Mouse (Mus musculus): ENCODE measurements around the gene Qpct. TPM values are rescaled to one million over a fixed set of nuclear protein-coding genes. Genes with fewer than 3 reads are reported as not detected.

The Qpct gene
- total and polyA plus RNA-seq, 3 experiments, result not detected

GRCm38 (mm10) chr17:79020984-79021335 lies 30.7 kb upstream of the Qpct start:
- Histone ChIP-seq H3K4me3 (ENCODE audit: control insufficient read depth in 1 of 2, insufficient read depth in 1 of 2, low read depth in 2 of 2, low read length in 2 of 2) (peak overlapping the region; percentile 54 to 62; a peak in 3 of 4 replicates), H3K9ac (ENCODE audit: control insufficient read depth, low read depth, low read length, poor library complexity, severe bottlenecking) (peak overlapping the region; percentile 40; the same call in 1 of the 2 replicates), H3K27ac (ENCODE audit: control insufficient read depth, low read depth, low read length) (no peak overlapping the region), H3K4me1 (ENCODE audit: control insufficient read depth in 1 of 2, insufficient read depth in 2 of 2, low read length in 2 of 2) (no peaks in the 10 kb centered on the region; a peak in 2 of 4 replicates), H3K9me3 (replicated peaks; ENCODE audit: insufficient read depth, low read length) (no peaks in the 10 kb centered on the region), H3K79me2 (ENCODE audit: control insufficient read depth, insufficient read depth, low read length, poor library complexity) (no peaks in the 10 kb centered on the region; the same call in 1 of the 2 replicates), H3K36me3 (ENCODE audit: control insufficient read depth in 1 of 2, insufficient read depth in 2 of 2, low read length in 2 of 2) (peaks cover 0 to 5% of the 10 kb centered on the region in 2 experiments; a peak in 2 of 4 replicates), H3K27me3 (ENCODE audit: control insufficient read depth in 1 of 2, insufficient read depth in 2 of 2, low read length in 2 of 2) (no peaks in the 10 kb centered on the region; a peak in 1 of 4 replicates)
- TF ChIP-seq ZC3H11A (IDR thresholded peaks at IDR 0.05; ENCODE audit: low read depth, low read length), result no peak
- no peak for TF ChIP-seq RAD21 (IDR thresholded peaks at IDR 0.05; ENCODE audit: low read depth, low read length)
- TF ChIP-seq MAFK (IDR thresholded peaks at IDR 0.05; ENCODE audit: borderline replicate concordance, low read depth, low read length), result no peak
- no peak for TF ChIP-seq MYB (IDR thresholded peaks at IDR 0.05; ENCODE audit: low read depth, low read length)
- TF ChIP-seq SIN3A (IDR thresholded peaks at IDR 0.05; ENCODE audit: low read length), result no peak
- no peak for TF ChIP-seq USF2 (IDR thresholded peaks at IDR 0.05; ENCODE audit: borderline replicate concordance in 1 of 2, insufficient read depth in 1 of 2, low read depth in 1 of 2, low read length in 2 of 2)
- TF ChIP-seq ZNF384 (IDR thresholded peaks at IDR 0.05; ENCODE audit: low read depth, low read length), result no peak
- TF ChIP-seq CTCF (IDR thresholded peaks at IDR 0.05 in 2 of 3, conservative IDR thresholded peaks at IDR 0.05 in 1 of 3; ENCODE audit: control insufficient read depth in 1 of 3, insufficient read depth in 1 of 3, low read depth in 2 of 3, low read length in 3 of 3, poor library complexity in 1 of 3, severe bottlenecking in 1 of 3), result no peak
- no peak for TF ChIP-seq USF1 (IDR thresholded peaks at IDR 0.05; ENCODE audit: low read depth, low read length)
- no peak for TF ChIP-seq ZKSCAN1 (IDR thresholded peaks at IDR 0.05; ENCODE audit: low read depth, low read length)
- no peak for TF ChIP-seq UBTF (IDR thresholded peaks at IDR 0.05; ENCODE audit: borderline replicate concordance, insufficient read depth, low read depth, low read length)
- no peak for TF ChIP-seq SMC3 (IDR thresholded peaks at IDR 0.05; ENCODE audit: low read depth, low read length)
- TF ChIP-seq NELFE (IDR thresholded peaks at IDR 0.05; ENCODE audit: low read depth, low read length), result no peak
- TF ChIP-seq MAX (IDR thresholded peaks at IDR 0.05; ENCODE audit: low read length), result no peak
- no peak for TF ChIP-seq GABPA (IDR thresholded peaks at IDR 0.05; ENCODE audit: low read depth, low read length)
- TF ChIP-seq NRF1 (IDR thresholded peaks at IDR 0.05; ENCODE audit: insufficient read depth, low read depth, low read length, poor library complexity, severe bottlenecking), result no peak
- no peak for DNase-seq (ENCODE audit: low read depth, low spot score)

GRCm38 (mm10) chr17:79022746-79023145 lies 29.0 kb upstream of the Qpct start:
- H3K9me3 ChIP-seq (replicated peaks; ENCODE audit: insufficient read depth, low read length), result no peaks in the 10 kb centered on the region

More at GRCm38 (mm10) chr17:79022746-79023145, 29.0 kb upstream of the Qpct start:
- DNase-seq (ENCODE audit: low read depth, low spot score), result no peak
- Histone ChIP-seq H3K4me1 (ENCODE audit: control insufficient read depth in 1 of 2, insufficient read depth in 2 of 2, low read length in 2 of 2) (no peaks in the 10 kb centered on the region; a peak in 2 of 4 replicates), H3K79me2 (ENCODE audit: control insufficient read depth, insufficient read depth, low read length, poor library complexity) (no peaks in the 10 kb centered on the region; the same call in 1 of the 2 replicates), H3K27me3 (ENCODE audit: control insufficient read depth in 1 of 2, insufficient read depth in 2 of 2, low read length in 2 of 2) (peaks cover 0 to 1% of the 10 kb centered on the region in 2 experiments; a peak in 1 of 4 replicates), H3K27ac (ENCODE audit: control insufficient read depth, low read depth, low read length) (no peak overlapping the region), H3K9ac (ENCODE audit: control insufficient read depth, low read depth, low read length, poor library complexity, severe bottlenecking) (no peak overlapping the region), H3K36me3 (ENCODE audit: control insufficient read depth in 1 of 2, insufficient read depth in 2 of 2, low read length in 2 of 2) (peaks cover 0 to 3% of the 10 kb centered on the region in 2 experiments; a peak in 2 of 4 replicates), H3K4me3 (ENCODE audit: control insufficient read depth in 1 of 2, insufficient read depth in 1 of 2, low read depth in 2 of 2, low read length in 2 of 2) (0 out of 4 replicates have a peak overlapping the region, but pooled peaks of 1 of the 2 experiments have one; percentile 7)
- TF ChIP-seq ZNF384 (IDR thresholded peaks at IDR 0.05; ENCODE audit: low read depth, low read length), result 0 out of 2 replicates have a peak, but pooled peaks have one; percentile 10
- TF ChIP-seq TAL1 (IDR thresholded peaks at IDR 0.05; ENCODE audit: low read length), result no peak
